Mouse (Mus musculus) retina, adult 2 months (tissue): ENCODE results near the gene Ms4a4c.
"Not testable (repeated sequence)": the region's sequence is repeated elsewhere in the genome, so short reads cannot be mapped to it uniquely, and the experiment has no call there.

ENCODE experiments used
- DNase-seq: peaks from one replicate; pipeline ENCODE4 v3.0.0-alpha.2; 2012; ENCODE audit warnings: low read depth, low spot score

Ms4a4c gene

GRCm38 (mm10) chr19:11464795-11465194, 60.2 kb downstream of the Ms4a4c start:
- not testable (repeated sequence) for DNase-seq

GRCm38 (mm10) chr19:11466471-11466870, 61.9 kb downstream of the Ms4a4c start:
- DNase-seq, result no peak

- not testable (repeated sequence) for DNase-seq
These were observed 63.8 kb downstream of the Ms4a4c start for GRCm38 (mm10) chr19:11468361-11468760.

- not testable (repeated sequence) for DNase-seq
These were observed 64.6 kb downstream of the Ms4a4c start, which contains the start of gene Ms4a6c for GRCm38 (mm10) chr19:11469215-11469614. Gene Ms4a6c (plus strand): TSS chr19:11469366.
